Mouse (Mus musculus) bone marrow, adult 2 months (tissue): Measurements from ENCODE around the gene Evpl.

ENCODE experiments used
- CTCF ChIP-seq: fragments of 200-500 bp; IDR thresholded peaks from 2 replicates; pipeline ENCODE4 v1.5.1; 2011; ENCODE audit warnings: low read length, control low read depth; ENCODE audit not compliant: control insufficient read depth, insufficient read depth
- POLR2A ChIP-seq: fragments of 200-500 bp; IDR thresholded peaks from 2 replicates; pipeline ENCODE4 v1.6.1; 2011; ENCODE audit warnings: low read depth, mild to moderate bottlenecking, control low read depth, low read length, borderline replicate concordance; ENCODE audit not compliant: control insufficient read depth

DNA sequence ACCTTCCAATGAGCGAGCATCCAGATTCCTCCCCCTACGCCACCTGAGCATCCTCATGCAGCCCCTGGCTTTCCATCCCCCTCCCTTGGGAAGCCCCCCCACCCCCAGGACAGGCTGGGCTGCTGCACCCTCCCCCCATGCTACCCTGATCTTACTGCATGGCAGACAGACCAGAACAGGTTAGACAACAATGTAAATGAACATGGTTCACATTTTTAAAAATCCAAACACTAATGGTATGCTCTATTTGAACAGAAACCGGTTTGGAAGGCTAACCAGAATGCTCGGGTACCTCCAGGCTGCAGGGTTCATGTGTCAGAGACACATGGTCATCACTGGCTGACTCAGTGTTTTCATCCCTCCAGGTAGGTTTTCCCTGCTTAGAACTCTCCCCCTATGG is 9.2 kb downstream of the Evpl start:
- TF ChIP-seq CTCF (no peak), POLR2A (no peak)
